Mouse (Mus musculus) forebrain, embryonic 12.5 days (tissue): ENCODE data around the gene Bag3. TPM values are rescaled to one million over a fixed set of nuclear protein-coding genes. Genes with fewer than 3 reads are reported as not detected.
A peak's percentile ranks its signal among the peaks of the same experiment; 100 is the strongest.

ENCODE experiments used
- ATAC-seq: fragments of 200-750 bp; cut with Nextera tagmentation; 2 replicates; pipeline ENCODE4 v1.8.0; 2017; ENCODE audit warnings: moderate TSS enrichment; ENCODE audit not compliant: low FRiP score
- H3K27ac ChIP-seq: fragments of 300-500 bp; sonication (generic); 2 replicates; pipeline ENCODE4 v1.5.1; 2016; ENCODE audit warnings: mild to moderate bottlenecking
- H3K27me3 ChIP-seq: fragments of 300-500 bp; sonication (generic); 2 replicates; pipeline ENCODE4 v1.6.1; 2016; ENCODE audit warnings: mild to moderate bottlenecking
- H3K36me3 ChIP-seq: fragments of 300-500 bp; sonication (generic); replicated peaks from 2 replicates; pipeline ENCODE4 v1.6.1; 2016; ENCODE audit warnings: mild to moderate bottlenecking
- H3K4me1 ChIP-seq: fragments of 300-500 bp; sonication (generic); 2 replicates; pipeline ENCODE4 v1.6.1; 2016
- H3K4me2 ChIP-seq: fragments of 300-500 bp; sonication (generic); 2 replicates; pipeline ENCODE4 v1.6.1; 2016; ENCODE audit warnings: mild to moderate bottlenecking, moderate library complexity
- H3K4me3 ChIP-seq: fragments of 300-500 bp; sonication (generic); replicated peaks from 2 replicates; pipeline ENCODE4 v1.5.1; 2016; ENCODE audit warnings: mild to moderate bottlenecking
- H3K9ac ChIP-seq: fragments of 300-500 bp; sonication (generic); 2 replicates; pipeline ENCODE4 v1.6.1; 2016; ENCODE audit warnings: mild to moderate bottlenecking
- H3K9me3 ChIP-seq: fragments of 300-500 bp; sonication (generic); 2 replicates; pipeline ENCODE4 v1.6.1; 2016
- WGBS: fragments of 180-500 bp; shearing (Covaris S2); methylation state at CpG from one replicate; pipeline ENCODE4 v1.1.7; 2016; 5-methylcytosine and 5-hydroxymethylcytosine counted together
- microRNA-seq: library from miRNA; unstranded; fragments of <30 nt; microRNA quantifications from one replicate; pipeline ENCODE4, GENCODE M21; 2017
- polyA plus RNA-seq: library from polyadenylated mRNA; unstranded; fragments of >200 nt; fragmentation: Nextera tagmentation; extraction: Ambion mirVana; gene quantifications from 2 replicates; pipeline ENCODE4 v1.2.1, GENCODE M21; 2016

Bag3 gene
- polyA plus RNA-seq, 1 experiment from 2014 or later = 3.6 TPM

DNA sequence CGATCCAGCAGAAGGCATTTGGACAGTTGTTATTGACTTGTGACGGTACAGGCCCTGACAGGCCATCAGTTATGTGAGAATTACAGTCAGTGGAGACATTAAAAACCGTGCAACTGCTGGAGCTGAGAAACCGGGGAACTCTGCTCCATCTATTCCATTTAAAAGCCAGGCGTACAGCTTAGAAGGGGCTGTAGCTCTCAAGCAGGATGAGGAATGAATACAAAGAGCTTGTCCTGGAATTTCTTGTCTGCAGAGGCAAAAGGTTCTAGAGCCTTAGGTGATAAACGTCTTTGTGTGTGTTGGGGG lies 69.5 kb downstream of the Bag3 start:
- WGBS = 4% methylated on average over 6 of the region's 6 CpGs
- no peak overlapping the region for H3K4me3 ChIP-seq
- ATAC-seq = no peak

GRCm38 (mm10) chr7:128596274-128596673 lies 72.9 kb downstream of the Bag3 start:
- no peaks in the 10 kb centered on the region for H3K9me3 ChIP-seq
- no peak overlapping the region for H3K27ac ChIP-seq
- no peaks in the 10 kb centered on the region for H3K27me3 ChIP-seq
- H3K4me1 ChIP-seq = peaks cover 19% of the 10 kb centered on the region
- WGBS = 97% methylated on average over 2 of the region's 2 CpGs
- H3K4me3 ChIP-seq = no peak overlapping the region
- H3K36me3 ChIP-seq = no peaks in the 10 kb centered on the region
- H3K4me2 ChIP-seq = no peak overlapping the region
- ATAC-seq = no peak
- H3K9ac ChIP-seq = no peak overlapping the region

More for the DNA sequence above, 69.5 kb downstream of the Bag3 start:
- Histone ChIP-seq H3K9me3 (no peaks in the 10 kb centered on the region), H3K36me3 (no peaks in the 10 kb centered on the region), H3K27ac (peak overlapping the region; percentile 81), H3K4me2 (peak overlapping the region; percentile 51), H3K27me3 (no peaks in the 10 kb centered on the region), H3K4me1 (peaks cover 25% of the 10 kb centered on the region), H3K9ac (no peak overlapping the region)

Small RNAs within 50 kb of the gene (microRNA-seq; reads per million reads assigned to microRNA genes)
- not detected for gene Gm24365

Other genes with a start within 250 kb of the Bag3 start
- 17.3 and 19.1 TPM in 2 replicates for gene BC017158, start 225.4 kb upstream of the Bag3 start, polyA plus RNA-seq
- 7.4 and 8.0 TPM in 2 replicates for gene Rgs10, start 104.9 kb upstream of the Bag3 start, polyA plus RNA-seq
- 39.5 and 39.9 TPM in 2 replicates for gene Tial1, start 61.9 kb upstream of the Bag3 start, polyA plus RNA-seq
- 136 and 160 TPM in 2 replicates for gene Inpp5f, start 87.7 kb downstream of the Bag3 start, polyA plus RNA-seq
- 73.3 and 83.0 TPM in 2 replicates for gene Mcmbp, start 216.9 kb downstream of the Bag3 start, polyA plus RNA-seq
- gene Sec23ip, start 221.3 kb downstream of the Bag3 start, polyA plus RNA-seq = 43.1 and 45.7 TPM in 2 replicates